Mouse (Mus musculus) urinary bladder, adult 18-20 months (tissue): ENCODE measurements at regions not wholly inside any gene's neighbourhood (a gene's known extent, or its start where the extent isn't known, plus 50 kb on each side); places are given as distances from the start of the nearest gene placed in this dataset.

Source experiments
- DNase-seq, 2 experiments: peaks; one replicate each; pipeline ENCODE4 v3.0.0; 2022; ENCODE audit warnings: low spot score in 2 of 2, mixed read lengths in 2 of 2

GRCm38 (mm10) chr12:94469850-94470249, 1222.2 kb upstream of the Flrt2 start:
- DNase-seq = no peak

GRCm38 (mm10) chr12:94470981-94471380, 1221.0 kb upstream of the Flrt2 start:
- DNase-seq = no peak

- no peak for DNase-seq
Measured at GRCm38 (mm10) chr12:94488721-94489120, 1203.3 kb upstream of the Flrt2 start.

GRCm38 (mm10) chr12:94508099-94508498, 1183.9 kb upstream of the Flrt2 start:
- no peak for DNase-seq

- no peak for DNase-seq
Measured at GRCm38 (mm10) chr12:94509855-94510254, 1182.2 kb upstream of the Flrt2 start.

- DNase-seq = no peak
Measured at GRCm38 (mm10) chr12:94544706-94545105, 1147.3 kb upstream of the Flrt2 start.

- no peak for DNase-seq
Measured at GRCm38 (mm10) chr12:94560374-94561194, 1131.4 kb upstream of the Flrt2 start.

- no peak for DNase-seq
Measured at GRCm38 (mm10) chr12:94574981-94575380, 1117.0 kb upstream of the Flrt2 start.

GRCm38 (mm10) chr12:94580345-94580744, 1111.7 kb upstream of the Flrt2 start:
- DNase-seq = no peak

- no peak for DNase-seq
Measured at GRCm38 (mm10) chr12:94584309-94584708, 1107.7 kb upstream of the Flrt2 start.

GRCm38 (mm10) chr12:94587031-94587430, 1105.0 kb upstream of the Flrt2 start:
- DNase-seq = no peak

- DNase-seq = no peak
Measured at GRCm38 (mm10) chr12:94588599-94588998, 1103.4 kb upstream of the Flrt2 start.

- no peak for DNase-seq
Measured at GRCm38 (mm10) chr12:94589033-94589432, 1103.0 kb upstream of the Flrt2 start.

- no peak for DNase-seq
Measured at GRCm38 (mm10) chr12:94605566-94605965, 1086.5 kb upstream of the Flrt2 start.

GRCm38 (mm10) chr12:94636555-94636954, 1055.5 kb upstream of the Flrt2 start:
- DNase-seq = no peak

GRCm38 (mm10) chr12:94640153-94640552, 1051.9 kb upstream of the Flrt2 start:
- no peak for DNase-seq

- no peak for DNase-seq
Measured at GRCm38 (mm10) chr12:94645302-94645701, 1046.7 kb upstream of the Flrt2 start.

- DNase-seq = no peak
Measured at GRCm38 (mm10) chr12:94670035-94670434, 1022.0 kb upstream of the Flrt2 start.

GRCm38 (mm10) chr12:94674925-94675324, 1017.1 kb upstream of the Flrt2 start:
- DNase-seq = no peak

- DNase-seq = no peak
Measured at GRCm38 (mm10) chr12:94691341-94692029, 1000.5 kb upstream of the Flrt2 start.

- no peak for DNase-seq
Measured at GRCm38 (mm10) chr12:94731391-94731790, 960.6 kb upstream of the Flrt2 start.

GRCm38 (mm10) chr12:94733179-94733578, 958.8 kb upstream of the Flrt2 start:
- DNase-seq = no peak

GRCm38 (mm10) chr12:94737263-94737662, 954.8 kb upstream of the Flrt2 start:
- DNase-seq = no peak
